Mouse (Mus musculus) bone marrow, adult 2 months (tissue): ENCODE data around the gene Tex44.

Experiments used
- CTCF ChIP-seq: fragments of 200-500 bp; IDR thresholded peaks from 2 replicates; pipeline ENCODE4 v1.5.1; 2011; ENCODE audit warnings: low read length, control low read depth; ENCODE audit not compliant: control insufficient read depth, insufficient read depth
- POLR2A ChIP-seq: fragments of 200-500 bp; IDR thresholded peaks from 2 replicates; pipeline ENCODE4 v1.6.1; 2011; ENCODE audit warnings: low read depth, mild to moderate bottlenecking, control low read depth, low read length, borderline replicate concordance; ENCODE audit not compliant: control insufficient read depth

- TF ChIP-seq POLR2A, result no peak
- TF ChIP-seq CTCF, result no peak
Measured at GRCm38 (mm10) chr1:86433359-86433758, 7.2 kb downstream of the Tex44 start.
